ENCODE assay signal across 16 mouse cellular contexts in genomic region chr9:119051158-119051557, GRCm38 (mm10). TPM values are rescaled to one million over a fixed set of nuclear protein-coding genes. Genes with fewer than 3 reads are reported as not detected.
DNase-seq lines count a peak whose midpoint lies in the region; ATAC-seq and TF ChIP-seq lines count a peak whose summit lies in the region.
"Had no signal": no experiment of that assay in that cellular context is flagged by ENCODE, and none has a peak within 500 bp of the region (broad histone marks: within the 10 kb centered on the region; RNA-seq: fewer than 3 reads in every experiment).

No protein-coding gene starts in this region.

- no peak overlapping the region for H3K9ac ChIP-seq in liver, adult 2 months (ENCODE audit: low read depth, low read length)
- H3K9ac ChIP-seq: liver, embryonic 13.5 days had no signal

- in situ Hi-C loops in Patski (cut with MboI; ENCODE audit: low pct_unique_long_range_greater_than_20kb) = no loop called here

- no peaks in the 10 kb centered on the region for H3K27me3 ChIP-seq in liver, adult 2 months (ENCODE audit: control insufficient read depth, insufficient read depth, low read length)
- no peaks in the 10 kb centered on the region for H3K27me3 ChIP-seq in Patski

- no peak overlapping the region for H3K27ac ChIP-seq in gastrocnemius, adult 2 months
- no peak overlapping the region for H3K27ac ChIP-seq in liver, adult 2 months (replicated peaks; ENCODE audit: insufficient read depth, low read depth, low read length)
- H3K27ac ChIP-seq: left cerebral cortex, adult 2 months; liver, embryonic 13.5 days had no signal

- 98% methylated on average over 2 of the region's 2 CpGs for WGBS in liver, adult 2 months

- no peak for DNase-seq in gastrocnemius, adult 2 months
- DNase-seq in gastrocnemius, postnatal 14 days = no peak
- DNase-seq in liver, adult 2 months (ENCODE audit: extremely low read depth, low read depth, low spot score) = no peak
- DNase-seq in liver = no peak
- peak; percentile 71 for DNase-seq in Patski (ENCODE audit: low read depth, low spot score)
- peak; percentile 55 for DNase-seq in lung, postnatal 36 days
- DNase-seq in heart, adult 9 months (ENCODE audit: low spot score in 2 of 2) = no peak
- DNase-seq in thymus, postnatal 4 days = no peak
- DNase-seq: cerebellum, adult 8-10 months; heart, postnatal 4 days; liver, embryonic 13.5 days; right cerebral cortex, postnatal 4 days; thymus, postnatal 25 days had no signal

- no peaks in the 10 kb centered on the region for H3K36me3 ChIP-seq in liver, adult 2 months (ENCODE audit: control insufficient read depth, insufficient read depth, low read length)
- H3K36me3 ChIP-seq: heart, embryonic 10.5 days; liver, embryonic 13.5 days had no signal

- intact Hi-C loops in gastrocnemius, adult 2 months (cut with DNase I) = no loop called here
- intact Hi-C loops in gastrocnemius, postnatal 14 days (cut with DNase I; ENCODE audit: low total_unique reads) = no loop called here

- peak; percentile 77 for ATAC-seq in Patski

- H3K79me2 ChIP-seq in liver, adult 2 months (ENCODE audit: control insufficient read depth, insufficient read depth, low read length) = no peaks in the 10 kb centered on the region

- peak; percentile 22; the same call in 1 of the 2 replicates for TF ChIP-seq CTCF in gastrocnemius, adult 2 months (IDR thresholded peaks at IDR 0.05)
- TF ChIP-seq CTCF in liver, adult 2 months (IDR thresholded peaks at IDR 0.05; ENCODE audit: low read depth, low read length) = 0 out of 2 replicates have a peak, but pooled peaks have one; percentile 3
- TF ChIP-seq CTCF in Patski (IDR thresholded peaks at IDR 0.05) = no peak

- no peak overlapping the region for H3K4me3 ChIP-seq in gastrocnemius, adult 2 months
- no peak overlapping the region for H3K4me3 ChIP-seq in liver, adult 2 months (ENCODE audit: insufficient read depth, low read depth, low read length)
- H3K4me3 ChIP-seq: heart, embryonic 10.5 days; left cerebral cortex, adult 2 months; liver, embryonic 13.5 days had no signal

- H3K4me1 ChIP-seq in liver, adult 2 months (ENCODE audit: control insufficient read depth, insufficient read depth, low read length) = peaks cover 4% of the 10 kb centered on the region; the same call in 1 of the 2 replicates

- POLR2A ChIA-PET in Patski (lab: Charles Lee) = no interaction called here

- CTCF ChIA-PET in Patski (lab: Charles Lee) = no interaction called here

- no peak for TF ChIP-seq POLR2A in liver, adult 2 months (IDR thresholded peaks at IDR 0.05; ENCODE audit: extremely low read depth, insufficient read depth, low read length)

RNA-seq across cellular contexts. Expression of gene Vill, which starts 1.4 kb away (rescaled TPM):
- total RNA-seq in gastrocnemius, adult 2 months (2021) = under 1 TPM in 1 of 2 experiments, not detected in 1; 0.45 TPM
- total RNA-seq in gastrocnemius, postnatal 14 days (2021) = under 1 TPM; 0.31 to 0.96 TPM
- 2.3 and 3.0 TPM in 2 replicates for total RNA-seq in liver, adult 2 months (2014; rRNA removed)
- 0.50 and 1.2 TPM in 2 replicates for polyA plus RNA-seq in liver, adult 2 months (2012; rRNA removed)
- 1.9 TPM for polyA plus RNA-seq in Patski (2021)

RNA-seq across cellular contexts. Expression of gene Plcd1, which starts 42.1 kb away (rescaled TPM):
- 1 to 10 TPM; 7.6 to 9.6 TPM for total RNA-seq in gastrocnemius, adult 2 months (2021)
- total RNA-seq in gastrocnemius, postnatal 14 days (2021) = 10 to 100 TPM; 11.6 to 11.7 TPM
- total RNA-seq in liver, adult 2 months (2014; rRNA removed) = 0.37 and 0.40 TPM in 2 replicates
- polyA plus RNA-seq in liver, adult 2 months (2012; rRNA removed) = 0.45 and 0.93 TPM in 2 replicates
- 57.9 TPM for polyA plus RNA-seq in Patski (2021)
- total RNA-seq: megakaryocyte-erythroid progenitor cell, adult 5-6 weeks had no signal

RNA-seq across cellular contexts. Expression of gene Dlec1, which starts 51.1 kb away (rescaled TPM):
- total RNA-seq in gastrocnemius, adult 2 months (2021) = not detected
- under 1 TPM in 1 of 2 experiments, not detected in 1; 0.12 TPM for total RNA-seq in gastrocnemius, postnatal 14 days (2021)
- total RNA-seq in liver, adult 2 months (2014; rRNA removed) = 0.27 and 0.74 TPM in 2 replicates
- polyA plus RNA-seq in liver, adult 2 months (2012; rRNA removed) = 0.31 and 0.32 TPM in 2 replicates
- 8.7 TPM for polyA plus RNA-seq in Patski (2021)
- total RNA-seq: megakaryocyte-erythroid progenitor cell, adult 5-6 weeks had no signal
- polyA plus RNA-seq: liver, embryonic 13.5 days had no signal

Comparison
In these comparisons a context has a peak if more than half of its experiments do, and no peak if none do; other contexts are left out.
1. DNase-seq: peak in Patski (single experiment) and lung, postnatal 36 days (single experiment); none in gastrocnemius, adult 2 months (single experiment), gastrocnemius, postnatal 14 days (single experiment), liver, adult 2 months (single experiment), liver (single experiment), heart, adult 9 months (0 of 2) and thymus, postnatal 4 days (single experiment).